Mouse (Mus musculus): ENCODE data around the gene Teddm1a.

Gene Teddm1a

GRCm38 (mm10) chr1:153908208-153908607, 16.7 kb downstream of the Teddm1a start:
- no peak for DNase-seq

- no peak for DNase-seq
These were observed 17.2 kb downstream of the Teddm1a start for GRCm38 (mm10) chr1:153908741-153909140.

- no peak for DNase-seq
These were observed 17.8 kb downstream of the Teddm1a start for GRCm38 (mm10) chr1:153909213-153909962.

GRCm38 (mm10) chr1:153909963-153910291, 18.4 kb downstream of the Teddm1a start:
- DNase-seq = no peak

- DNase-seq = no peak
These were observed 18.9 kb downstream of the Teddm1a start for GRCm38 (mm10) chr1:153910423-153910822.

- no peak for DNase-seq
These were observed 19.8 kb downstream of the Teddm1a start for GRCm38 (mm10) chr1:153911276-153911795.

GRCm38 (mm10) chr1:153913869-153914268, 22.3 kb downstream of the Teddm1a start:
- no peak for DNase-seq

- DNase-seq = no peak
These were observed 27.1 kb downstream of the Teddm1a start for GRCm38 (mm10) chr1:153918521-153919206.

GRCm38 (mm10) chr1:153921642-153922041, 30.1 kb downstream of the Teddm1a start:
- DNase-seq = no peak

- DNase-seq = no peak
These were observed 31.1 kb downstream of the Teddm1a start for GRCm38 (mm10) chr1:153922571-153923021.

- DNase-seq = no peak
These were observed 33.1 kb downstream of the Teddm1a start for GRCm38 (mm10) chr1:153924395-153925385.

GRCm38 (mm10) chr1:153930431-153930830, 38.9 kb downstream of the Teddm1a start:
- DNase-seq = no peak

- no peak for DNase-seq
These were observed 42.2 kb downstream of the Teddm1a start for GRCm38 (mm10) chr1:153933772-153934171.

GRCm38 (mm10) chr1:153935844-153936380, 44.4 kb downstream of the Teddm1a start:
- DNase-seq = no peak

GRCm38 (mm10) chr1:153937025-153937424, 45.5 kb downstream of the Teddm1a start:
- DNase-seq = no peak

- DNase-seq = no peak
These were observed 49.4 kb downstream of the Teddm1a start for GRCm38 (mm10) chr1:153940986-153941385.
